Mouse (Mus musculus) hindbrain, embryonic 10.5 days (tissue): ENCODE results near the gene Cyp2d22. TPM values are rescaled to one million over a fixed set of nuclear protein-coding genes. Genes with fewer than 3 reads are reported as not detected.

Source experiments
- DNase-seq: peaks from one replicate; pipeline ENCODE4 v3.0.0-alpha.2; 2017; ENCODE audit warnings: low spot score
- H3K27ac ChIP-seq: fragments of 300-500 bp; sonication (generic); 2 replicates; pipeline ENCODE4 v1.5.1; 2016; ENCODE audit warnings: mild to moderate bottlenecking, moderate library complexity
- H3K27me3 ChIP-seq: fragments of 300-500 bp; sonication (generic); 2 replicates; pipeline ENCODE4 v1.6.1; 2016; ENCODE audit warnings: mild to moderate bottlenecking; ENCODE audit not compliant: poor library complexity, insufficient read depth, severe bottlenecking
- H3K36me3 ChIP-seq: fragments of 300-500 bp; sonication (generic); 2 replicates; pipeline ENCODE4 v1.6.1; 2016; ENCODE audit warnings: mild to moderate bottlenecking, moderate library complexity
- H3K4me1 ChIP-seq: fragments of 300-500 bp; sonication (generic); replicated peaks from 2 replicates; pipeline ENCODE4 v1.6.1; 2016; ENCODE audit warnings: mild to moderate bottlenecking
- H3K4me3 ChIP-seq: fragments of 300-500 bp; sonication (generic); 2 replicates; pipeline ENCODE4 v1.5.1; 2016; ENCODE audit warnings: mild to moderate bottlenecking, moderate library complexity
- H3K9me3 ChIP-seq: fragments of 300-500 bp; sonication (generic); 2 replicates; pipeline ENCODE4 v1.6.1; 2016; ENCODE audit warnings: mild to moderate bottlenecking, moderate library complexity
- WGBS: fragments of 180-500 bp; shearing (Covaris S2); methylation state at CpG from one replicate; pipeline ENCODE4 v1.1.7; 2016; 5-methylcytosine and 5-hydroxymethylcytosine counted together
- polyA plus RNA-seq: library from polyadenylated mRNA; unstranded; fragments of >200 nt; fragmentation: Nextera tagmentation; extraction: Ambion mirVana; gene quantifications from 2 replicates; pipeline ENCODE4 v1.2.1, GENCODE M21; 2016

The Cyp2d22 gene
- polyA plus RNA-seq, 1 experiment from 2014 or later = 3.0 TPM

- DNase-seq = no peak
- 94% methylated on average over 4 of the region's 4 CpGs for WGBS
- no peak overlapping the region for H3K27ac ChIP-seq
These were observed 29.7 kb downstream of the Cyp2d22 start for GRCm38 (mm10) chr15:82350349-82350748.

GRCm38 (mm10) chr15:82348999-82349341 is 31.1 kb downstream of the Cyp2d22 start:
- Histone ChIP-seq H3K4me1 (peaks cover 39% of the 10 kb centered on the region), H3K27ac (no peak overlapping the region), H3K9me3 (no peaks in the 10 kb centered on the region), H3K27me3 (no peaks in the 10 kb centered on the region), H3K36me3 (peaks cover 44% of the 10 kb centered on the region), H3K4me3 (no peak overlapping the region)
- DNase-seq = no peak
- 89% methylated on average over 2 of the region's 2 CpGs for WGBS

More at GRCm38 (mm10) chr15:82350349-82350748, 29.7 kb downstream of the Cyp2d22 start:
- peaks cover 40% of the 10 kb centered on the region for H3K4me1 ChIP-seq
- no peaks in the 10 kb centered on the region for H3K27me3 ChIP-seq
- peaks cover 44% of the 10 kb centered on the region for H3K36me3 ChIP-seq
- no peaks in the 10 kb centered on the region for H3K9me3 ChIP-seq
- no peak overlapping the region for H3K4me3 ChIP-seq

- Histone ChIP-seq H3K36me3 (peaks cover 44% of the 10 kb centered on the region), H3K27me3 (no peaks in the 10 kb centered on the region), H3K27ac (no peak overlapping the region), H3K4me1 (peaks cover 42% of the 10 kb centered on the region), H3K4me3 (no peak overlapping the region), H3K9me3 (no peaks in the 10 kb centered on the region)
- DNase-seq = no peak
- 86% methylated on average over 8 of the region's 8 CpGs for WGBS
These were observed 31.6 kb downstream of the Cyp2d22 start for GRCm38 (mm10) chr15:82348258-82348998.

- H3K4me3 ChIP-seq = no peak overlapping the region
These were observed 32.2 kb downstream of the Cyp2d22 start for GRCm38 (mm10) chr15:82347852-82348251.

GRCm38 (mm10) chr15:82347303-82347676 is 32.8 kb downstream of the Cyp2d22 start:
- Histone ChIP-seq H3K36me3 (peaks cover 44% of the 10 kb centered on the region), H3K4me1 (peaks cover 32% of the 10 kb centered on the region), H3K27me3 (no peaks in the 10 kb centered on the region; the same call in 1 of the 2 replicates), H3K9me3 (no peaks in the 10 kb centered on the region), H3K4me3 (peak overlapping the region; percentile 80), H3K27ac (no peak overlapping the region)
- 85% methylated on average over 4 of the region's 4 CpGs for WGBS
- DNase-seq = no peak

More at GRCm38 (mm10) chr15:82347852-82348251, 32.2 kb downstream of the Cyp2d22 start:
- H3K27ac ChIP-seq = no peak overlapping the region
- no peaks in the 10 kb centered on the region for H3K9me3 ChIP-seq
- peaks cover 37% of the 10 kb centered on the region for H3K4me1 ChIP-seq
- no peak for DNase-seq
- no peaks in the 10 kb centered on the region for H3K27me3 ChIP-seq
- 94% methylated on average over 12 of the region's 12 CpGs for WGBS
- peaks cover 44% of the 10 kb centered on the region for H3K36me3 ChIP-seq

- no peaks in the 10 kb centered on the region for H3K9me3 ChIP-seq
- 68% methylated on average over 14 of the region's 14 CpGs for WGBS
- H3K4me3 ChIP-seq = peak overlapping the region; percentile 80
- H3K27me3 ChIP-seq = peaks cover 2% of the 10 kb centered on the region
- peak overlapping the region; percentile 96 for H3K27ac ChIP-seq
- H3K4me1 ChIP-seq = peaks cover 31% of the 10 kb centered on the region
- no peak for DNase-seq
- peaks cover 44% of the 10 kb centered on the region for H3K36me3 ChIP-seq
These were observed 33.3 kb downstream of the Cyp2d22 start for GRCm38 (mm10) chr15:82346580-82347302.

GRCm38 (mm10) chr15:82345820-82346470 is 34.1 kb downstream of the Cyp2d22 start:
- under 1% methylated on average over 51 of the region's 51 CpGs for WGBS
- Histone ChIP-seq H3K4me3 (peak overlapping the region; percentile 80), H3K4me1 (peaks cover 36% of the 10 kb centered on the region), H3K36me3 (peaks cover 37% of the 10 kb centered on the region), H3K9me3 (no peaks in the 10 kb centered on the region), H3K27me3 (peaks cover 10% of the 10 kb centered on the region), H3K27ac (peak overlapping the region; percentile 96)
- DNase-seq = peak; percentile 98

- Histone ChIP-seq H3K4me1 (peaks cover 45% of the 10 kb centered on the region), H3K9me3 (no peaks in the 10 kb centered on the region), H3K27me3 (peaks cover 20% of the 10 kb centered on the region), H3K4me3 (no peak overlapping the region), H3K27ac (peak overlapping the region; percentile 45; the same call in 1 of the 2 replicates), H3K36me3 (peaks cover 27% of the 10 kb centered on the region)
- WGBS = 92% methylated on average over 6 of the region's 6 CpGs
- DNase-seq = no peak
These were observed 35.1 kb downstream of the Cyp2d22 start for GRCm38 (mm10) chr15:82344971-82345370.

GRCm38 (mm10) chr15:82343368-82344287 is 36.4 kb downstream of the Cyp2d22 start:
- no peak for DNase-seq
- H3K4me1 ChIP-seq = peaks cover 58% of the 10 kb centered on the region

GRCm38 (mm10) chr15:82342543-82342935 is 37.5 kb downstream of the Cyp2d22 start:
- no peak for DNase-seq
- Histone ChIP-seq H3K4me3 (no peak overlapping the region), H3K27me3 (peaks cover 32% of the 10 kb centered on the region), H3K27ac (peak overlapping the region; percentile 53; the same call in 1 of the 2 replicates), H3K4me1 (peaks cover 66% of the 10 kb centered on the region), H3K9me3 (no peaks in the 10 kb centered on the region), H3K36me3 (peaks cover 3% of the 10 kb centered on the region; the same call in 1 of the 2 replicates)
- 79% methylated on average over 5 of the region's 5 CpGs for WGBS

More at GRCm38 (mm10) chr15:82343368-82344287, 36.4 kb downstream of the Cyp2d22 start:
- WGBS = 90% methylated on average over 27 of the region's 27 CpGs
- Histone ChIP-seq H3K27me3 (peaks cover 32% of the 10 kb centered on the region), H3K9me3 (no peaks in the 10 kb centered on the region), H3K36me3 (peaks cover 13% of the 10 kb centered on the region), H3K27ac (peak overlapping the region; percentile 57; the same call in 1 of the 2 replicates), H3K4me3 (no peak overlapping the region)

GRCm38 (mm10) chr15:82341675-82342542 is 38.2 kb downstream of the Cyp2d22 start:
- Histone ChIP-seq H3K27ac (peak overlapping the region; percentile 87), H3K27me3 (peaks cover 32% of the 10 kb centered on the region), H3K4me1 (peaks cover 66% of the 10 kb centered on the region), H3K4me3 (peak overlapping the region; percentile 50), H3K9me3 (no peaks in the 10 kb centered on the region), H3K36me3 (no peaks in the 10 kb centered on the region)
- no peak for DNase-seq
- WGBS = 67% methylated on average over 15 of the region's 15 CpGs
